Mouse (Mus musculus): ENCODE results near the gene March2. TPM values are rescaled to one million over a fixed set of nuclear protein-coding genes. Genes with fewer than 3 reads are reported as not detected.

Gene March2
- polyA plus RNA-seq, 1 experiment from 2014 or later, result 74.6 TPM

DNA sequence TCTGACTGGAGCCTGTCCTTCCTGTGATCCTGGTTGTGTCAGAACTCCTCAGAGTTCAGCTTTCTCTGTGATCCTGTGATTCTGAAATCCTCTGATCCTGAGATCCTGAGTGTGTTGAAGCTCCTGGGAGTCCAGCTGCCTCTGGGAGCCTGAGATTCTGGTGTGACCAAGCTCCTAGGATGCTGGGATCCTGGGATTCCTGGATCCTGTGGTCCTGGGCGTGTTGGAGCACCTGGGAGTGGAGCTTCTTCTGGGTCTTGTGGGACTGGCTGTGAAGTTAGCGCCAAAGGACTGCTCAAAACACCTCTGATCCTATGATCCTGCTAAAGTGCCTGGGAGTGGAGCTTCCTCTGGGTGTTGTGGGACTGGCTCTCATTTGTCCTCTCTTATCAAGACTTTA is 9.9 kb upstream of the March2 start:
- ATAC-seq, result no peak
- H3K9ac ChIP-seq (ENCODE audit: low read depth, low read length), result no peak overlapping the region
- no peaks in the 10 kb centered on the region for H3K4me1 ChIP-seq (ENCODE audit: control insufficient read depth, insufficient read depth, low read length)
- H3K36me3 ChIP-seq (ENCODE audit: control insufficient read depth, insufficient read depth, low read length), result no peaks in the 10 kb centered on the region
- H3K4me3 ChIP-seq (ENCODE audit: low read depth, low read length), result no peak overlapping the region
- no peak overlapping the region for H3K4me2 ChIP-seq (ENCODE audit: low read length)
- 86% methylated on average over 2 of the region's 2 CpGs for WGBS
- H3K27ac ChIP-seq (ENCODE audit: low read length), result no peak overlapping the region
- no peaks in the 10 kb centered on the region for H3K9me3 ChIP-seq (replicated peaks; ENCODE audit: control insufficient read depth, low read length, poor library complexity, severe bottlenecking)
- no peaks in the 10 kb centered on the region for H3K27me3 ChIP-seq (ENCODE audit: control insufficient read depth, insufficient read depth, low read depth, low read length)

GRCm38 (mm10) chr17:33719736-33720378 is 1.4 kb upstream of the March2 start:
- Histone ChIP-seq H3K4me2 (ENCODE audit: low read length) (no peak overlapping the region), H3K9ac (ENCODE audit: low read depth, low read length) (no peak overlapping the region), H3K9me3 (replicated peaks; ENCODE audit: control insufficient read depth, low read length, poor library complexity, severe bottlenecking) (no peaks in the 10 kb centered on the region), H3K36me3 (ENCODE audit: control insufficient read depth, insufficient read depth, low read length) (no peaks in the 10 kb centered on the region), H3K27me3 (ENCODE audit: control insufficient read depth, insufficient read depth, low read depth, low read length) (no peaks in the 10 kb centered on the region), H3K4me1 (ENCODE audit: control insufficient read depth, insufficient read depth, low read length) (no peaks in the 10 kb centered on the region), H3K27ac (ENCODE audit: low read length) (no peak overlapping the region), H3K4me3 (ENCODE audit: low read depth, low read length) (no peak overlapping the region)
- 96% methylated on average over 7 of the region's 7 CpGs for WGBS
- no peak for ATAC-seq

DNA sequence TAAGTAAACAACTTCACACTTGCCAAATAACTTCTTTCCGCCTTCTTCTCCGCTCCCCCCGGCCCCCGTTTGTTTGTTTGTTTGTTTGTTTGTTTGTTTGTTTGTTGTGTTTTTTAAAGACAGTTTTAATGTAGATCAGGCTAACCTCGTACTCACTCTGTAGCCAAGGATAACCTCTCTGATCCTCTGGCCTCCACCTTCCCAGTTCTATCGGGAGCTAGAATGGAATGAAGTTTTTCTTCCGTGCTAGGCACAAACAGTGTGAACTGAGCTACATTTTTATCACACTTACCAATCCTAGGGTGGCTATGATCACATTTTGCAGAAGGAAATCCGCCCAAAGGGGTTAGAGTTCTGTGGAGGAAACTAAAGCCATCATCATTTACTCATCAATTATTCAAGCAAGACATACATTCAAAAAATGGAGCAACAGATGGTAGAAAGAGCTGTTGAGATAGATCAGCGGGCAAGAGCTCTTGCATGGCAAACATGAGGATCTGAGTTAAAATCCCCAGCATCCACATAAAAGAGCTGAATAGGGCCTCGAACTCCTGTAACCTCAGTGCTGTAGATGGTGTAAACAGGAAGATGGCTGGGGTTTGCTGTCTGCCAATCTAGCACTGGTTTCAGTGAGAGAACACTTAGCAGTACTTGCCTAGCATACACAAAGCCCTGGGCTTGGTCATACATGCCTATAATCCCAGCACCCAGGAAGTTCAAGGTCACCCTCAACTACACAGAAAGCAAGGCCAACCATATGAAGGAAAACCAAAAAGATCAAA is 665 bp upstream of the March2 start:
- ATAC-seq, result peak; percentile 37

GRCm38 (mm10) chr17:33717982-33718381 is 488 bp downstream of the March2 start:
- 10% methylated on average over 8 of the region's 8 CpGs for WGBS
- ATAC-seq, result peak; percentile 3; the same call in 1 of the 2 replicates
- Histone ChIP-seq H3K27me3 (ENCODE audit: control insufficient read depth, insufficient read depth, low read depth, low read length) (no peaks in the 10 kb centered on the region), H3K9ac (ENCODE audit: low read depth, low read length) (peak overlapping the region; percentile 76), H3K27ac (ENCODE audit: low read length) (no peak overlapping the region; the same call in 1 of the 2 replicates), H3K4me1 (ENCODE audit: control insufficient read depth, insufficient read depth, low read length) (no peaks in the 10 kb centered on the region), H3K36me3 (ENCODE audit: control insufficient read depth, insufficient read depth, low read length) (no peaks in the 10 kb centered on the region), H3K4me3 (ENCODE audit: low read depth, low read length) (peak overlapping the region; percentile 72), H3K9me3 (replicated peaks; ENCODE audit: control insufficient read depth, low read length, poor library complexity, severe bottlenecking) (no peaks in the 10 kb centered on the region), H3K4me2 (ENCODE audit: low read length) (peak overlapping the region; percentile 77)

More for the DNA sequence above, 665 bp upstream of the March2 start:
- Histone ChIP-seq H3K4me2 (ENCODE audit: low read length) (peak overlapping the region; percentile 77), H3K4me3 (ENCODE audit: low read depth, low read length) (peak overlapping the region; percentile 72), H3K9ac (ENCODE audit: low read depth, low read length) (no peak overlapping the region), H3K27me3 (ENCODE audit: control insufficient read depth, insufficient read depth, low read depth, low read length) (no peaks in the 10 kb centered on the region), H3K27ac (ENCODE audit: low read length) (no peak overlapping the region), H3K36me3 (ENCODE audit: control insufficient read depth, insufficient read depth, low read length) (no peaks in the 10 kb centered on the region), H3K9me3 (replicated peaks; ENCODE audit: control insufficient read depth, low read length, poor library complexity, severe bottlenecking) (no peaks in the 10 kb centered on the region), H3K4me1 (ENCODE audit: control insufficient read depth, insufficient read depth, low read length) (no peaks in the 10 kb centered on the region)
- WGBS, result 47% methylated on average over 10 of the region's 10 CpGs

DNA sequence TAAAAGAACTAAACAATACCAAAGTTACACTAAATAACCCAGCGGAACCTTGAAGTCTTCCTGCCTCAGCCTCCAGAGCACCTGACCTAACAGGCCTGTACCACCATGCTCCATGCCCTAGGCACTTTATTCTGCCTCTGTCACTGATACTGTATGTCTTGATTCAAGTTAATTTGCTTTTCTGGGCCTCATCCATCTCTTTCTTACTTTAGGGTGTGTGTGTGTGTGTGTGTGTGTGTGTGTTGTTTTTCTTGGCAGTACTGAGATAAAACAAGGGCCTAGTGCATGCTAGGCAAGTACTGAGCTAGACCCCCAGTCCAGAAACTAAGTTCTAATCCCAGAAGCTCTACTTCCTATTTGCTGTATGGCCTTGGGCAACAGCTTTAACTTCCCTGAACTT is 1.2 kb downstream of the March2 start:
- Histone ChIP-seq H3K27me3 (ENCODE audit: control insufficient read depth, insufficient read depth, low read depth, low read length) (no peaks in the 10 kb centered on the region), H3K9me3 (replicated peaks; ENCODE audit: control insufficient read depth, low read length, poor library complexity, severe bottlenecking) (no peaks in the 10 kb centered on the region), H3K9ac (ENCODE audit: low read depth, low read length) (no peak overlapping the region), H3K4me2 (ENCODE audit: low read length) (no peak overlapping the region), H3K4me1 (ENCODE audit: control insufficient read depth, insufficient read depth, low read length) (no peaks in the 10 kb centered on the region), H3K36me3 (ENCODE audit: control insufficient read depth, insufficient read depth, low read length) (no peaks in the 10 kb centered on the region), H3K4me3 (ENCODE audit: low read depth, low read length) (no peak overlapping the region), H3K27ac (ENCODE audit: low read length) (no peak overlapping the region)
- 88% methylated on average over 1 of the region's 1 CpGs for WGBS
- ATAC-seq, result no peak

GRCm38 (mm10) chr17:33714779-33715178 is 3.7 kb downstream of the March2 start:
- no peaks in the 10 kb centered on the region for H3K27me3 ChIP-seq (ENCODE audit: control insufficient read depth, insufficient read depth, low read depth, low read length)
- H3K9me3 ChIP-seq (replicated peaks; ENCODE audit: control insufficient read depth, low read length, poor library complexity, severe bottlenecking), result no peaks in the 10 kb centered on the region
- ATAC-seq, result no peak
- H3K36me3 ChIP-seq (ENCODE audit: control insufficient read depth, insufficient read depth, low read length), result peaks cover under 1% of the 10 kb centered on the region; the same call in 1 of the 2 replicates
- H3K27ac ChIP-seq (ENCODE audit: low read length), result no peak overlapping the region
- 97% methylated on average over 1 of the region's 1 CpGs for whole genome bisulfite sequencing
- H3K4me2 ChIP-seq (ENCODE audit: low read length), result no peak overlapping the region
- no peak overlapping the region for H3K4me3 ChIP-seq (ENCODE audit: low read depth, low read length)
- H3K4me1 ChIP-seq (ENCODE audit: control insufficient read depth, insufficient read depth, low read length), result no peaks in the 10 kb centered on the region
- no peak overlapping the region for H3K9ac ChIP-seq (ENCODE audit: low read depth, low read length)

- H3K4me1 ChIP-seq (ENCODE audit: control insufficient read depth, insufficient read depth, low read length), result no peaks in the 10 kb centered on the region
- ATAC-seq, result no peak
- 81% methylated on average over 5 of the region's 5 CpGs for WGBS
Observed at GRCm38 (mm10) chr17:33713271-33713670, 5.2 kb downstream of the March2 start.

DNA sequence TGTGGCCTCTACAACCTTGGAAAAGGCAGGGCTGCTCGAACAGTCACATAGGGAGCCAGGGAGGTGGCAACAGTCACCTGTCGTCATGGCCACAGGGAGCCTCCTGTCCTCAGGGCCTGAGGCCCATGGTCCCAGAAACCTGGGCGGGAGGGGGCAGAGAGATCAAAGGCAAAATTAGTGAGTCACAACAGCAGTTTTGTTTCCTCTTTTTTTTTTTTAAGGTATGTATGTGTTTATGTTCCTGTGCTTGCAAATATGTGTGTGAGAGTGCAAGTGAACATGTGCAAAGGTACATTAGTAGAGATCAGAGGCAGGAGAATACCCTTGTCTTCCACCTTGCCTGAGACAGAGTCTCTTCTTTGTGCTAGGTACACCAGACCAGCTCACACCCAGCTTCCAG is 8.6 kb downstream of the March2 start:
- peaks cover 5% of the 10 kb centered on the region; the same call in 1 of the 2 replicates for H3K36me3 ChIP-seq (ENCODE audit: control insufficient read depth, insufficient read depth, low read length)
- ATAC-seq, result no peak
- no peak overlapping the region for H3K4me2 ChIP-seq (ENCODE audit: low read length)
- no peak overlapping the region for H3K9ac ChIP-seq (ENCODE audit: low read depth, low read length)
- no peaks in the 10 kb centered on the region for H3K9me3 ChIP-seq (replicated peaks; ENCODE audit: control insufficient read depth, low read length, poor library complexity, severe bottlenecking)
- H3K27me3 ChIP-seq (ENCODE audit: control insufficient read depth, insufficient read depth, low read depth, low read length), result no peaks in the 10 kb centered on the region
- H3K4me1 ChIP-seq (ENCODE audit: control insufficient read depth, insufficient read depth, low read length), result no peaks in the 10 kb centered on the region
- WGBS, result 81% methylated on average over 3 of the region's 3 CpGs
- no peak overlapping the region for H3K27ac ChIP-seq (ENCODE audit: low read length)
- H3K4me3 ChIP-seq (ENCODE audit: low read depth, low read length), result no peak overlapping the region

More at GRCm38 (mm10) chr17:33713271-33713670, 5.2 kb downstream of the March2 start:
- no peak overlapping the region for H3K9ac ChIP-seq (ENCODE audit: low read depth, low read length)
- H3K27ac ChIP-seq (ENCODE audit: low read length), result no peak overlapping the region
- no peaks in the 10 kb centered on the region for H3K27me3 ChIP-seq (ENCODE audit: control insufficient read depth, insufficient read depth, low read depth, low read length)
- peaks cover 5% of the 10 kb centered on the region; the same call in 1 of the 2 replicates for H3K36me3 ChIP-seq (ENCODE audit: control insufficient read depth, insufficient read depth, low read length)
- H3K9me3 ChIP-seq (replicated peaks; ENCODE audit: control insufficient read depth, low read length, poor library complexity, severe bottlenecking), result no peaks in the 10 kb centered on the region
- no peak overlapping the region for H3K4me2 ChIP-seq (ENCODE audit: low read length)
- H3K4me3 ChIP-seq (ENCODE audit: low read depth, low read length), result no peak overlapping the region

- Histone ChIP-seq H3K27me3 (ENCODE audit: control insufficient read depth, insufficient read depth, low read depth, low read length) (no peaks in the 10 kb centered on the region), H3K36me3 (ENCODE audit: control insufficient read depth, insufficient read depth, low read length) (peaks cover 16% of the 10 kb centered on the region), H3K4me2 (ENCODE audit: low read length) (no peak overlapping the region), H3K9ac (ENCODE audit: low read depth, low read length) (no peak overlapping the region), H3K27ac (ENCODE audit: low read length) (no peak overlapping the region), H3K4me1 (ENCODE audit: control insufficient read depth, insufficient read depth, low read length) (no peaks in the 10 kb centered on the region), H3K4me3 (ENCODE audit: low read depth, low read length) (no peak overlapping the region), H3K9me3 (replicated peaks; ENCODE audit: control insufficient read depth, low read length, poor library complexity, severe bottlenecking) (no peaks in the 10 kb centered on the region)
- no peak for ATAC-seq
- 93% methylated on average over 9 of the region's 9 CpGs for WGBS
Observed at GRCm38 (mm10) chr17:33703091-33703490, 15.4 kb downstream of the March2 start.
